Mouse (Mus musculus) liver, embryonic 13.5 days (tissue): ENCODE results near the gene Fbp2. TPM values are rescaled to one million over a fixed set of nuclear protein-coding genes. Genes with fewer than 3 reads are reported as not detected.

Experiments used
- polyA plus RNA-seq: library from polyadenylated mRNA; unstranded; fragments of >200 nt; fragmentation: Nextera tagmentation; extraction: Ambion mirVana; gene quantifications from 2 replicates; pipeline ENCODE4 v1.2.1, GENCODE M21; 2015

Gene Fbp2
- polyA plus RNA-seq, 1 experiment from 2014 or later = not detected

Other genes with a start within 250 kb of the Fbp2 start
- 3.0 and 3.1 TPM in 2 replicates for gene 6720489N17Rik, start 234.2 kb downstream of the Fbp2 start, polyA plus RNA-seq
- 5.4 and 6.3 TPM in 2 replicates for gene Platr25, start 97.7 kb downstream of the Fbp2 start, polyA plus RNA-seq
- gene Gm5141, start 72.6 kb downstream of the Fbp2 start, polyA plus RNA-seq = 1.6 and 1.9 TPM in 2 replicates
- 0.42 and 0.51 TPM in 2 replicates for gene Fbp1, start 29.9 kb upstream of the Fbp2 start, polyA plus RNA-seq
- 16.5 and 17.2 TPM in 2 replicates for gene 2010111I01Rik, start 106.5 kb upstream of the Fbp2 start, polyA plus RNA-seq